Mouse (Mus musculus): ENCODE measurements around the gene Clec5a.
"Not testable (repeated sequence)": the region's sequence is repeated elsewhere in the genome, so short reads cannot be mapped to it uniquely, and the experiment has no call there.

DNA sequence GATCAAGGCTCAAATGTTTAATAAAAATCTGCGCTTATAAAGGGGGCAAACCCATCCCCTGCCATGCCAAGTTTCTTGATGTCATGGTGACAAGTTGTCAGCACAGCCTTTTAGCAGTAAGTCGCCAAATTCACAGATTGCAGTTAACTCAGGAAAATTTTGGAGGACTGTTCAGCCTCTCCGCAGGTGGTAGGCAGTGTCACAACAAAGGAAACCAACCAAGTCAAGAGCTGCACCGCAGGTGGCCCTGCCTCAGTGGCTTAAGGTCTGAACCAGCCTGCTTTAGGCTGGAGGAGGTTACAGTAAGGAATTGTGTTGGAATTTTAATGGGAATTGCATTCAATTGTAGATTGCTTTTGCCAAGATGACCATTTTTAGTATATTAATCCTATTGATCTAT is 12.9 kb upstream of the Clec5a start:
- not testable (repeated sequence) for TF ChIP-seq CTCF (IDR thresholded peaks at IDR 0.05; ENCODE audit: insufficient read depth, low read length); POLR2A (IDR thresholded peaks at IDR 0.05; ENCODE audit: borderline replicate concordance, extremely low read depth, low read depth, low read length)
